In the genomic region with DNA sequence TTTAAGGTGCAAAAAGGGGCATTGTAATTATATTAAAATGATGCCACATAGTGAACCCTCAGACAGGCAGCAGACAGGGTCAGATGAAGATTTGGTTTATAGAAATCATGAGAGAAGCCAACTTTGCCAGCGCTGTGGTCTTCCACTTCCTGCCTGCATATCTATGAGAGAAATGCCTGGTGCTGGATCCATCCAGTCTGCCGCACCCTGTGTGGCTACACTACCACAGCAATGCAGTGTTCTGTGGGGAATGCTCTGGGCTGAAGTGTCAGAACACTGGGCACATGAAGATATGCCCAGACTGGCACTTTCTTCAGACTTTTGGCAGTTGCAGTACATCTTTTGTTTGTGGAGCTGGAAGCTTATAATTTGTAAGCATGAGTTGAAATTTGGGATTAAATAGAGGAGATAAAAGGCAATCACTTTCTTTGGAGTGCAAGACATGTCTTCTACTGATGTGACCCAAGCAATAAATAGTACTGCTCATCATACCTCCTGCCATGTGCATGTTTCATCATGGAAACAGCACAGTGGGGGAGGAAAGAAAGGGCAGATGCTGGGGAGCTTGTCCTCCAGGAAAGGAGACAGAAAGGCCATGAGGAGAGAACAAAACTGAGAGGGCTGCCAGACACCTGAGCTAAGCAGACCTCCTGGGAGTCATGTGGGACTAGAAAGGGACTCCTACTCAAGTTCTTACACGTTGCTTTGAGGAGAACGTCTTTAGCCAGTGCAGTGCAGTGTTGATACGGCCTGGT, we compare ENCODE assay signal across 19 mouse cellular contexts.
"Had no signal": no experiment of that assay in that cellular context is flagged by ENCODE, and none has a peak within 500 bp of the region (broad histone marks: within the 10 kb centered on the region; RNA-seq: fewer than 3 reads in every experiment).

No protein-coding gene starts in this region.

- DNase-seq: liver, postnatal 0 days; lung, adult 2 months; lung, postnatal 14 days; lung, postnatal 36 days; midbrain, embryonic 14.5 days; right cerebral cortex, postnatal 14 days; thymus, adult 2 months; thymus, postnatal 14 days; thymus, postnatal 36 days had no signal

- H3K27ac ChIP-seq: liver, embryonic 15.5 days; lung, embryonic 15.5 days; macrophage; midbrain, embryonic 12.5 days; neural tube, embryonic 12.5 days; stomach, embryonic 15.5 days; stomach, postnatal 0 days had no signal

- ATAC-seq: liver, postnatal 0 days; lung, postnatal 0 days; midbrain, embryonic 16.5 days had no signal

- H3K4me3 ChIP-seq: liver, embryonic 15.5 days; lung, embryonic 15.5 days; megakaryocyte, embryonic 14.5 days; midbrain, embryonic 12.5 days; neural tube, embryonic 12.5 days; stomach, embryonic 15.5 days had no signal

- H3K27me3 ChIP-seq: liver, embryonic 15.5 days; lung, embryonic 15.5 days; megakaryocyte, embryonic 14.5 days; midbrain, embryonic 12.5 days; neural tube, embryonic 12.5 days; stomach, embryonic 15.5 days had no signal

- H3K4me1 ChIP-seq: liver, embryonic 15.5 days; lung, embryonic 15.5 days; megakaryocyte, embryonic 14.5 days; midbrain, embryonic 12.5 days; neural tube, embryonic 12.5 days; stomach, embryonic 15.5 days had no signal
